Mouse (Mus musculus) kidney, postnatal 0 days (tissue): Measurements from ENCODE around the gene Ces1a. TPM values are rescaled to one million over a fixed set of nuclear protein-coding genes. Genes with fewer than 3 reads are reported as not detected.

Experiments used
- ATAC-seq: fragments of 200-750 bp; cut with Nextera tagmentation; replicated peaks from 2 replicates; pipeline ENCODE4 v1.8.0; 2017; ENCODE audit warnings: low read depth, moderate number of reproducible peaks, moderate TSS enrichment, moderate library complexity; ENCODE audit not compliant: low FRiP score
- DNase-seq: peaks from one replicate; pipeline ENCODE4 v3.0.0-alpha.2; 2016; ENCODE audit warnings: low spot score
- H3K27ac ChIP-seq: fragments of 300-500 bp; sonication (generic); 2 replicates; pipeline ENCODE4 v1.5.1; 2014; ENCODE audit warnings: mild to moderate bottlenecking
- H3K27me3 ChIP-seq: fragments of 300-500 bp; sonication (generic); 2 replicates; pipeline ENCODE4 v1.6.1; 2014; ENCODE audit warnings: low read length, mixed read lengths; ENCODE audit not compliant: insufficient read depth
- H3K36me3 ChIP-seq: fragments of 300-500 bp; sonication (generic); 2 replicates; pipeline ENCODE4 v1.6.1; 2014; ENCODE audit warnings: low read length, mixed read lengths; ENCODE audit not compliant: insufficient read depth
- H3K4me1 ChIP-seq: fragments of 300-500 bp; sonication (generic); replicated peaks from 2 replicates; pipeline ENCODE4 v1.6.1; 2014; ENCODE audit warnings: antibody characterized with exemption, low read length, mixed read lengths; ENCODE audit not compliant: insufficient read depth
- H3K4me2 ChIP-seq: fragments of 300-500 bp; sonication (generic); 2 replicates; pipeline ENCODE4 v1.6.1; 2014; ENCODE audit warnings: mild to moderate bottlenecking, low read length, moderate library complexity, mixed read lengths
- H3K4me3 ChIP-seq: fragments of 300-500 bp; sonication (generic); replicated peaks from 2 replicates; pipeline ENCODE4 v1.5.1; 2014; ENCODE audit warnings: low read depth, low read length
- H3K9ac ChIP-seq: fragments of 300-500 bp; sonication (generic); 2 replicates; pipeline ENCODE4 v1.6.1; 2014; ENCODE audit warnings: low read depth, low read length
- H3K9me3 ChIP-seq: fragments of 300-500 bp; sonication (generic); replicated peaks from 2 replicates; pipeline ENCODE4 v1.6.1; 2016; ENCODE audit warnings: low read length, inconsistent platforms, mixed read lengths
- CTCF ChIP-seq: IDR thresholded peaks from 2 replicates; pipeline ENCODE4 v1.5.1; 2016; ENCODE audit warnings: antibody characterized with exemption, low read depth, mild to moderate bottlenecking, moderate library complexity
- WGBS: fragments of 180-500 bp; shearing (Covaris S2); extraction: QIAGEN DNeasy Blood & Tissue Kit; methylation state at CpG from one replicate; pipeline ENCODE4 v1.1.7; 2014; 5-methylcytosine and 5-hydroxymethylcytosine counted together
- polyA plus RNA-seq: library from polyadenylated mRNA; unstranded; fragments of >200 nt; fragmentation: Nextera tagmentation; extraction: Ambion mirVana; gene quantifications from 2 replicates; pipeline ENCODE4 v1.2.1, GENCODE M21; 2015

Gene Ces1a
- polyA plus RNA-seq = not detected in 2 replicates

GRCm38 (mm10) chr8:93048092-93048491 lies at the start of gene Ces1a:
TSS of gene Ces1a (minus strand) at chr8:93048192.
- DNase-seq (no peak), ATAC-seq (no peak)
- no peak within 1 kb of the TSS for H3K9ac ChIP-seq
- no peaks in the 10 kb centered on the region for H3K27me3 ChIP-seq
- no peaks in the 10 kb centered on the region for H3K4me1 ChIP-seq
- no peak for TF ChIP-seq CTCF
- whole genome bisulfite sequencing = 67% methylated on average over 3 of the region's 3 CpGs
- H3K4me2 ChIP-seq = no peak within 1 kb of the TSS
- no peak within 1 kb of the TSS for H3K4me3 ChIP-seq
- no peak within 1 kb of the TSS for H3K27ac ChIP-seq
- H3K9me3 ChIP-seq = no peaks in the 10 kb centered on the region
- H3K36me3 ChIP-seq = no peaks in the 10 kb centered on the region

GRCm38 (mm10) chr8:93095376-93095775 lies 47.4 kb upstream of the Ces1a start:
- ATAC-seq = no peak
- H3K9ac ChIP-seq = no peak overlapping the region

DNA sequence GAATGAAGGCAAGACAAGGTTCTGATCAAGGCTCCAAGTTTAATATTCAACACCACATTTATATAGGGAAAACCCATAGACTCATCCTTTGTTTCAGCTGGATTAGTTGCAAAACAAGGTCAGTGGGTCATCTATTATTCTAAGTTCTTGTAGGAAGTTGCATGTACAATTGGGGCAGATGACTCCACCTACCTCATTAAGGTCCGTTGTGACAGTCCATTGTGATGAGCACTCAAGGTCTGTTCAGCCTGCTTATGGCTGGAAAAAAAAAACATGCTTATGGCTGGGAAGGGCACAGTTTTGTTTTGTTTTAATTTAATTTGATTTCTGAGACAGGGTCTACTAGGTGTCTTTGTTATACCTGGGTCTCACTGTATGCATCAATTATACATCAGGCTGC lies 43.3 kb upstream of the Ces1a start:
- 56% methylated on average over 1 of the region's 1 CpGs for WGBS

More at GRCm38 (mm10) chr8:93095376-93095775, 47.4 kb upstream of the Ces1a start:
- no peak overlapping the region for H3K4me3 ChIP-seq
- no peaks in the 10 kb centered on the region for H3K4me1 ChIP-seq
- H3K4me2 ChIP-seq = no peak overlapping the region
- peak; percentile 49 for DNase-seq
- TF ChIP-seq CTCF = peak; percentile 79
- H3K36me3 ChIP-seq = no peaks in the 10 kb centered on the region
- H3K27ac ChIP-seq = no peak overlapping the region
- H3K27me3 ChIP-seq = no peaks in the 10 kb centered on the region
- H3K9me3 ChIP-seq = no peaks in the 10 kb centered on the region

GRCm38 (mm10) chr8:93088686-93089122 lies 40.7 kb upstream of the Ces1a start:
- Histone ChIP-seq H3K4me1 (no peaks in the 10 kb centered on the region), H3K27me3 (no peaks in the 10 kb centered on the region), H3K27ac (no peak overlapping the region), H3K4me3 (no peak overlapping the region), H3K9me3 (no peaks in the 10 kb centered on the region), H3K4me2 (no peak overlapping the region), H3K9ac (no peak overlapping the region), H3K36me3 (no peaks in the 10 kb centered on the region)
- no peak for TF ChIP-seq CTCF
- WGBS = 3% methylated on average over 2 of the region's 2 CpGs
- ATAC-seq = peak; percentile 57; the same call in 1 of the 2 replicates
- peak; percentile 53 for DNase-seq

More for the DNA sequence above, 43.3 kb upstream of the Ces1a start:
- no peak for TF ChIP-seq CTCF
- Histone ChIP-seq H3K4me2 (no peak overlapping the region), H3K27me3 (no peaks in the 10 kb centered on the region), H3K9ac (no peak overlapping the region), H3K36me3 (no peaks in the 10 kb centered on the region), H3K4me3 (no peak overlapping the region), H3K27ac (no peak overlapping the region), H3K9me3 (no peaks in the 10 kb centered on the region), H3K4me1 (no peaks in the 10 kb centered on the region)
- ATAC-seq = no peak
- DNase-seq = no peak

DNA sequence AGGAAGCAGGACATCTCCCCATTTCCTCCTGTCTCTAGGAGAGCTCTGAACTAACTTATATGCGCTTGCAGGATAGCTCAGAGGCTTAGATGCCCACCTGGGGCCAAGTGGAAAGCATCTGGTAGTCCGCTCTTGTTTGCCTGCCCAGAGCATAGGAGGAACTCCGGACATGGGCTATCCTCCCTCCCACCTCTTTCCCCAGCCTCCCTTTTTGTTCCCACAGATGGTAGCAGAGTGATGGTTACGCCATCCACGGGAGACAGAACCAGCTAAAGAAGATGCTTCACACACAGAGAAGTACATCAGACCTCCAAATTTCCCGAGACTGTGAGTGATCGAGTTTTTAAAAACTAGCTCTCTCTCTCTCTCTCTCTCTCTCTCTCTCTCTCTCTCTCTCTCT lies 40.2 kb upstream of the Ces1a start:
- Histone ChIP-seq H3K27ac (no peak overlapping the region), H3K4me3 (no peak overlapping the region), H3K4me1 (no peaks in the 10 kb centered on the region), H3K27me3 (no peaks in the 10 kb centered on the region), H3K36me3 (no peaks in the 10 kb centered on the region), H3K9ac (no peak overlapping the region), H3K9me3 (no peaks in the 10 kb centered on the region), H3K4me2 (no peak overlapping the region)
- WGBS = 18% methylated on average over 7 of the region's 7 CpGs
- ATAC-seq (no peak), DNase-seq (peak; percentile 1)
- no peak for TF ChIP-seq CTCF

- H3K36me3 ChIP-seq = no peaks in the 10 kb centered on the region
- H3K4me1 ChIP-seq = no peaks in the 10 kb centered on the region
- no peak for TF ChIP-seq CTCF
- H3K4me2 ChIP-seq = no peak within 1 kb of the TSS
- H3K4me3 ChIP-seq = no peak within 1 kb of the TSS
- no peak for ATAC-seq
- 84% methylated on average over 2 of the region's 2 CpGs for WGBS
- DNase-seq = no peak
- H3K27me3 ChIP-seq = no peaks in the 10 kb centered on the region
- H3K9ac ChIP-seq = no peak within 1 kb of the TSS
- no peaks in the 10 kb centered on the region for H3K9me3 ChIP-seq
- H3K27ac ChIP-seq = no peak within 1 kb of the TSS
Observed at GRCm38 (mm10) chr8:93079887-93080286, 31.9 kb upstream of the Ces1a start, which contains the start of gene Ces1b. TSS of gene Ces1b (minus strand) at chr8:93080017.

DNA sequence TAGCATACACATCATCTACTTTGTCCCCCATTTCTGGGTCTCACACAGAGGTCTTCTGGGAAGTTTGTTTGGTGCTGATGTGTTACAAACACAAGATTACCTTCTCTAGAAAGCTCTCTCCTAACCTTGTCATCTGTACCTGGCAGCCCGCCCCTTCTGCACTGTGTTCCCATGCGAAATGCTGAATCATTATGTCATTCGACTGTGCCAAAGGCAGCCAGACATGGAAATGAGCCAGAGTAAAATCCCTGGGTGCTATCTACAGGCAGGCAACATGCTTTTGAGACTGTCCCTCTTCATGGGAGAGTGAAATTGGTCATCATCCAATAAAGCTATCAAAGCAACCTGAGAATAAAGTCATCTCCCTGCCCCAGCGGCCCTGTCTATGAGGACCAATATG lies 27.3 kb upstream of the Ces1a start:
- Histone ChIP-seq H3K4me3 (no peak overlapping the region), H3K4me2 (no peak overlapping the region), H3K36me3 (no peaks in the 10 kb centered on the region), H3K9me3 (no peaks in the 10 kb centered on the region), H3K4me1 (no peaks in the 10 kb centered on the region), H3K9ac (no peak overlapping the region), H3K27ac (no peak overlapping the region), H3K27me3 (no peaks in the 10 kb centered on the region)
- no peak for DNase-seq
- no peak for TF ChIP-seq CTCF
- no peak for ATAC-seq
- 89% methylated on average over 4 of the region's 4 CpGs for WGBS
